Mouse (Mus musculus) frontal cortex, adult (tissue): ENCODE measurements at regions not wholly inside any gene's neighbourhood (a gene's known extent, or its start where the extent isn't known, plus 50 kb on each side); places are given as distances from the start of the nearest gene placed in this dataset.

Experiments
- ATAC-seq: cut with Nextera tagmentation; 2 replicates; pipeline ENCODE4 v1.9.2; 2017; ENCODE audit warnings: mild to moderate bottlenecking, moderate library complexity, mixed read lengths; ENCODE audit not compliant: low TSS enrichment

DNA sequence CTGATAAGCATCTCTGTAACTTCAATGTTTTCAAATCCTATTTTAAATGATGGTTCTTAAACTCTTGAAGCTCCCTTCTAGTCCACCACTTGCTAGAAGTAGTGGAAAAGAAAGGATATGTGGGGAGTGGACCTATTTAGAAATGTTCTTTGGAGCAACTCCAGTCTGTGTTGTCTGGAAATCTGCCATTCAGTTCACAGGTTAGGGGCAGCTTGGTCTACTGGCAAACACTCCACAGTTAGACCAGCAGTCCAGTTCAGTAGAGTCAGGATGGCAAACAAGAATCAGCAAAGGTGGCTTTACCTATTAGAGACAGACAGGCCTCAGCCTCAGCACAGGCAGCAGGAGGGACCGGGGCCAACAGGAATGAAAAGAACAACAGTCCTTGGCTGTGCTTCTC, 67.3 kb upstream of the Dpyd start:
- ATAC-seq = no peak

DNA sequence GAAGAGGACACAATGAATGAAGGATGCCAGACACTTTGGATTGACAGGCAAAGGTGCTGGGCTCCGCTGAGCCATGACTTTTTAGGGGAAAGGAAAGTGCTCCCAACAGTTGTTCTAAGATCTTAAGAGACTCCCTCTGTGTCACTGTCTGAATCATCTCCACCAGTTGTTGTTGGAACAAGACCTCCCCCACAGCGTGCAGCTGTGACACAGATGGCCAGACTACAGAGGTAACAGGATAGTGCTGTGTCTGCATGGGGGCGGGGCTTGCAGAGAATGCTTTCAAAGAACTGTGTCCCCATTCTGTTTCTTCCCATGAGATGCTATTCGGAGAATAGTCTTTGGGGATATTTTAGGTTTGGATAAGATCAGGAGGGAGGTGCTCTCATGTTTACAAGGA, 61.7 kb upstream of the Dpyd start:
- peak; percentile 91 for ATAC-seq

DNA sequence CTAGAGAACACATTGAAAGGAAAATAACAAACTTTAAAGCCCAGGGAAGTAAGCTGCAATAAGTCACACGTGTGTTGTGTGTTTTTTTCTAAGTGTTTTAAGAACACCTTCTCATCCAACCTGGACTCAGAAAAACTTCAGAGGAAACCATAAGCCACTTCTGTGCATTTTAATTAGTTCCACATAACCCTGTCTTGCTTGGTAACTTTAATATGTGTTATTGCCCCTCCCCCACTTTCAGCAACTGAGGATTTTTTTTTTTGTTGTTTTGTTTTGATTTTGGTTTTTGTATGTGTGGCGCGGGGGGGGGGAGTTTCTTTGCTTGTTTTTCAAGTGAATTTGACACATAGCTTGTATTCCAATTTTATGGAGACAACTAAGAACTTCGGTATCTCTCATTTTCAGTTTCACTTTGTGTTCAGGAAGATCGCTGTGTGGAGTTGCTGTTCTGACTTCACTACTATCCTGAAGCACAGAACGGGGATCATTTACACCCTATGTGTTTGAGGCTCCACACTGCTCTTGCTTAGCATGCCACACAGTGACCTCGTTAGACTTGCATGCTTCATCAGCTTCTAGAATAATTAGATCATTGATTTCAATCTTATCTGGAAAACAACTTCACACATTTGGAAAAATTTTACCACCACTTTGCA, 54.2 kb upstream of the Dpyd start:
- ATAC-seq = peak; percentile 57; the same call in 1 of the 2 replicates

DNA sequence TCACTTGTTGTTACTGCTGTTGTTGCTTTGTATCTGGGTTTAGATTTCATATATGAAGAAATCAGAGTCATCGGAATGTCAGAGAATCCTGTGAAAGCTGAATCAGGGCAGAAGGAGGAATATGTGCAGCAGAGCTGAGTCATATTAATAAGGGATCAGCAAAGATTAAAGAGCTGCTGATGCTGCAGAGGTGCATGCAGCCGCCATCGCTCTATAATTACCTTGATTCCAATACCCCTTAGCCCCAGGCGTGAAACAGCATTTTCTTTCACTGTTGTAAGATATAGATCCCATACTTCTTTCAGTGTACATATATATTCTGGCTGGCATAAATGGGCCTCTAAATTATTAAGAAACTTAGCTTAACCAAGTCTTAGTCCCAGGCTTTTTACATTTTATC, 51.1 kb upstream of the Dpyd start:
- ATAC-seq = no peak

DNA sequence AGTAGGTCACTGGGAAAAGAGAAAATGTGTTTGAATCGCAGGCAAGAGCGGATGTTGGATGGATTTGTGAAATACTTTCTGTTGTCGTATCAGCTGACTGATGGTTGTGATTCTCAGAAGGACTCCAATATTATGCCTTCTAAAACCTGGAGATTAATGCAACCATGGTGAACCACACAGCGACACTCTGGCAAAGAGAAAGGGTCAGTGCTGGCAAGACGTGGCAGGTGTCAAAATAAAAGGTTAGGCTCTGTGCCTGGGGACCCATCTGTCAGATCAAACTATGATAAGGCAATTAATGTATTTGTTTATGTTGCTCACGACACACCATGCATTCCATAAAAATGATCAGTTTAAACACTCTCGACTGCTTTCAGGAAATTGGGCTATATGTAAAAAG, 50.0 kb upstream of the Dpyd start:
- ATAC-seq = no peak
